ENCODE assay signal across 8 mouse cellular contexts in the genomic region with DNA sequence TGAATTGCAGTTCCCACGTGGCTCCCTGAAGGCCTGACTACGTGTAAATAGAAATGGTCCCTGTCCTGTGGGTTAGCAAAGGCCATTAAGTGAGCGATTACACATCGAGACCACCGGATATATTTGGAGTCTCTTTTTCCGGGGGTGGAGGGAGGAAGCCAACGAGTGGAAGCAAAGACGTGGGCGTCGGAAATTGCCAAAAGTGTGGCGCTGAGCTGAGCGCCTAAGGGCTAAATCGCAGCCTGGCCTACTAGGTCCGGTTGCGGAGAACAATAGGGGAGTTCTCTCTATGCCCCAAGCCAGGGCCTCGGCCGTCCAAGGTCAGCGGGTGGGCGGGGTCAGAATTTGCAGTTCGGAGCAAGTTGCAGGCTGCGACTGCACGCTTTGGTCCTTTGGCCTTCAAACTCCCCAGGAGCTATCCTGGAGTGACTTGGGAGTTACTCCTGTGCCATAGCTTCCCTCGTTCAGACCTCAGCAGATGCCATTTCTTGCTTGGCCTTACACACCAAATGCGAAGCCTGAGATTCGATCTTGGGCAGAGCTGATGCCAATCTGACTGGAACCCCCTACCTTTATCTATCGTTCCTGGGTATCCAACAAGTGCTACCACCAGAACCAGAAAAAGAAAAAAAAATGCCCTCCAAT. TPM values are rescaled to one million over a fixed set of nuclear protein-coding genes. Genes with fewer than 3 reads are reported as not detected.
A peak's percentile ranks its signal among the peaks of the same experiment; 100 is the strongest.
DNase-seq lines count a peak whose midpoint lies in the region; ATAC-seq lines count a peak whose summit lies in the region.

No protein-coding gene starts in this region.

- peak; percentile 41 for DNase-seq in adrenal gland, postnatal 10 days
- DNase-seq in adrenal gland, adult 18-20 months (ENCODE audit: low spot score in 2 of 2): no peak
- peak; percentile 38 for DNase-seq in retina, postnatal 1 day
- no peak for DNase-seq in retina, embryonic 14.5 days (ENCODE audit: low spot score)
- no peak for DNase-seq in liver, embryonic 11.5 days (ENCODE audit: low spot score)
- peak; percentile 28 for DNase-seq in thymus, postnatal 25 days
- no peak for DNase-seq in cerebellum, adult 9-10 months
- no peak for DNase-seq in urinary bladder, postnatal 4 days (ENCODE audit: low spot score in 2 of 2)

- 5% methylated on average over 26 of the region's 26 CpGs for whole genome bisulfite sequencing in liver, embryonic 11.5 days

- H3K27me3 ChIP-seq in liver, embryonic 11.5 days (replicated peaks; ENCODE audit: control insufficient read depth, insufficient read depth, low read length): peaks cover 68% of the 10 kb centered on the region

- H3K4me1 ChIP-seq in liver, embryonic 11.5 days (replicated peaks; ENCODE audit: control insufficient read depth, insufficient read depth, low read length): peaks cover 9% of the 10 kb centered on the region

- no peaks in the 10 kb centered on the region for H3K9me3 ChIP-seq in liver, embryonic 11.5 days (ENCODE audit: control insufficient read depth, low read length)

- peak overlapping the region; percentile 76 for H3K4me2 ChIP-seq in liver, embryonic 11.5 days

- no peak overlapping the region for H3K9ac ChIP-seq in liver, embryonic 11.5 days (ENCODE audit: low read depth, low read length)

- H3K36me3 ChIP-seq in liver, embryonic 11.5 days (ENCODE audit: control insufficient read depth, insufficient read depth, low read length): no peaks in the 10 kb centered on the region

- peak overlapping the region; percentile 28; the same call in 1 of the 2 replicates for H3K4me3 ChIP-seq in liver, embryonic 11.5 days (ENCODE audit: low read depth, low read length)

- no peak for ATAC-seq in liver, embryonic 11.5 days (replicated peaks; ENCODE audit: low FRiP score)

- no peak overlapping the region for H3K27ac ChIP-seq in liver, embryonic 11.5 days (ENCODE audit: low read depth, low read length)

RNA-seq across cellular contexts. Expression of a gene that starts 2.3 kb away (rescaled TPM):
- total RNA-seq in adrenal gland, postnatal 10 days (2021): 1 to 10 TPM; 5.4 to 9.6 TPM
- 1 to 10 TPM; 1.8 to 2.7 TPM for total RNA-seq in adrenal gland, adult 18-20 months (2021)
- polyA plus RNA-seq in liver, embryonic 11.5 days (2014; fragmentation: Nextera tagmentation; extraction: Ambion mirVana): 41.7 and 42.4 TPM in 2 replicates

Comparison
In these comparisons a context has a peak if more than half of its experiments do, and no peak if none do; other contexts are left out.
1. DNase-seq: peak in adrenal gland, postnatal 10 days (single experiment), retina, postnatal 1 day (single experiment) and thymus, postnatal 25 days (single experiment); none in adrenal gland, adult 18-20 months (0 of 2), retina, embryonic 14.5 days (single experiment), liver, embryonic 11.5 days (single experiment), cerebellum, adult 9-10 months (single experiment) and urinary bladder, postnatal 4 days (0 of 2).